Mouse (Mus musculus) spleen, adult 2 months (tissue): Measurements from ENCODE around the gene Epha4.

Source experiments
- CTCF ChIP-seq: fragments of 200-500 bp; IDR thresholded peaks from 2 replicates; pipeline ENCODE4 v1.5.1; 2011; ENCODE audit warnings: mild to moderate bottlenecking, inconsistent platforms; ENCODE audit not compliant: insufficient read depth, insufficient read length, insufficient replicate concordance; ENCODE audit errors: extremely low read depth
- POLR2A ChIP-seq: fragments of 200-500 bp; IDR thresholded peaks from 2 replicates; pipeline ENCODE4 v1.6.1; 2011; ENCODE audit warnings: low read depth, low read length, inconsistent platforms

DNA sequence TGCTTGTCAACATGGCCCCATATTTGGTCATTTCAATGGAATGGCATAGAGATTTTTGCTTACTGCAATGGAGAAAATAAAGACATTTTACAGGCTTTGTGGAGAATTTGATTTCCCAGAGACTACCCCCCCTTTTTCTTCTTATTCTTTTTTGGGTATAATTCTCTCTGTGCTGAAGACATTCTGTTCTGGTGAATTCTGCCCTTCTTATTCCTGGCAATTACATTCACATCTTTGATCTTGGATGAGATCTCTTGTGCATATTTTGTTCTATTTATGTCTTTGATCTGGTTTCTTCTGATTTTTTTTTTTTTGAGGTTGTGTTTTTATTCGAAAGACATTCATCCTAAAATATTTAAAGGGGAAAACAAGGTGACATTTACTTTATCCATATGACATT is 30.1 kb upstream of the Epha4 start:
- TF ChIP-seq CTCF (no peak), POLR2A (no peak)
